Mouse (Mus musculus) ES-E14 (cell line): ENCODE results near the gene Tmem160. TPM values are rescaled to one million over a fixed set of nuclear protein-coding genes. Genes with fewer than 3 reads are reported as not detected.

Source experiments
- DNase-seq: peaks from one replicate; pipeline ENCODE4 v3.0.0-alpha.2; 2013; ENCODE audit warnings: low read depth, low spot score
- H3K27ac ChIP-seq: 2 replicates; pipeline ENCODE4 v1.5.1; 2012; ENCODE audit warnings: low read depth, mild to moderate bottlenecking, low read length, moderate library complexity, mixed read lengths; ENCODE audit not compliant: poor library complexity, insufficient read depth, severe bottlenecking
- H3K36me3 ChIP-seq: 2 replicates; pipeline ENCODE4 v1.6.1; 2012; ENCODE audit warnings: mild to moderate bottlenecking, low read length, moderate library complexity, mixed read lengths; ENCODE audit not compliant: control insufficient read depth, poor library complexity, insufficient read depth, severe bottlenecking
- H3K4me1 ChIP-seq, 2 experiments: fragments of 150-350 bp in 1 of 2; sonication (generic) in 1 of 2; 2 replicates each; pipeline ENCODE4 v1.6.1; 2012; ENCODE audit warnings: low read length in 2 of 2, mild to moderate bottlenecking in 1 of 2, mixed read lengths in 1 of 2; ENCODE audit not compliant: control insufficient read depth in 2 of 2, insufficient read depth in 2 of 2, poor library complexity in 1 of 2
- H3K4me3 ChIP-seq, 2 experiments: fragments of 150-350 bp in 1 of 2; sonication (generic) in 1 of 2; 2 replicates each; pipeline ENCODE4 v1.5.1; 2012; ENCODE audit warnings: low read length in 2 of 2, low read depth in 1 of 2, mild to moderate bottlenecking in 1 of 2, mixed read lengths in 1 of 2; ENCODE audit not compliant: insufficient read depth in 1 of 2, poor library complexity in 1 of 2, severe bottlenecking in 1 of 2
- H3K9ac ChIP-seq: 2 replicates; pipeline ENCODE4 v1.6.1; 2012; ENCODE audit warnings: low read depth, mild to moderate bottlenecking, low read length, mixed read lengths; ENCODE audit not compliant: poor library complexity, insufficient read depth, severe bottlenecking
- H3K9me3 ChIP-seq: fragments of 150-350 bp; sonication (generic); 2 replicates; pipeline ENCODE4 v1.6.1; 2012; ENCODE audit warnings: low read depth, mild to moderate bottlenecking, low read length; ENCODE audit not compliant: control insufficient read depth, insufficient read depth
- CHD2 ChIP-seq: IDR thresholded peaks from 2 replicates; pipeline ENCODE4 v1.6.1; 2014; ENCODE audit warnings: mild to moderate bottlenecking, low read depth, low read length, inconsistent platforms
- HCFC1 ChIP-seq: IDR thresholded peaks from 2 replicates; pipeline ENCODE4 v1.6.1; 2012; ENCODE audit warnings: low read length, inconsistent platforms, borderline replicate concordance; ENCODE audit not compliant: insufficient read depth
- MAFK ChIP-seq: IDR thresholded peaks from 2 replicates; pipeline ENCODE4 v1.6.1; 2014; ENCODE audit warnings: mild to moderate bottlenecking, low read depth, low read length, inconsistent platforms; ENCODE audit not compliant: insufficient read depth
- ZC3H11A ChIP-seq: IDR thresholded peaks from 2 replicates; pipeline ENCODE4 v1.6.1; 2012; ENCODE audit warnings: low read depth, mild to moderate bottlenecking, inconsistent platforms, low read length, borderline replicate concordance
- ZNF384 ChIP-seq: IDR thresholded peaks from 2 replicates; pipeline ENCODE4 v1.6.1; 2012; ENCODE audit warnings: low read depth, low read length, inconsistent platforms
- in situ Hi-C, 2 experiments: fragments of 600-800 bp; cut with MboI; formaldehyde crosslinking; loops; one replicate each; pipeline ENCODE4 v1.15.1; 2025; ENCODE audit warnings: low sequenced_read_pairs in 2 of 2, inconsistent platforms in 1 of 2; ENCODE audit not compliant: unreplicated experiment in 2 of 2
- total RNA-seq: library from RNA; depleted of rRNA; stranded (reverse); fragments of 300-350 nt; gene quantifications from 2 replicates; pipeline ENCODE4 v1.2.3, GENCODE M21; 2012

Tmem160 gene
- total RNA-seq, 1 experiment: 82.7 TPM

GRCm38 (mm10) chr7:16476600-16476989, 24.0 kb downstream of the Tmem160 start:
- Histone ChIP-seq H3K4me1 (peaks cover 2 to 9% of the 10 kb centered on the region in 2 experiments; a peak in 1 of 4 replicates), H3K9ac (0 out of 2 replicates have a peak overlapping the region, but pooled peaks have one; percentile 25), H3K9me3 (no peaks in the 10 kb centered on the region), H3K27ac (no peak overlapping the region), H3K36me3 (no peaks in the 10 kb centered on the region), H3K4me3 (peak overlapping the region; percentile 55 to 64)
- no peak for TF ChIP-seq CHD2
- TF ChIP-seq MAFK: no peak
- no peak for TF ChIP-seq HCFC1
- TF ChIP-seq ZC3H11A: no peak
- TF ChIP-seq ZNF384: no peak
- in situ Hi-C loops: no loop called here
- no peak for DNase-seq

DNA sequence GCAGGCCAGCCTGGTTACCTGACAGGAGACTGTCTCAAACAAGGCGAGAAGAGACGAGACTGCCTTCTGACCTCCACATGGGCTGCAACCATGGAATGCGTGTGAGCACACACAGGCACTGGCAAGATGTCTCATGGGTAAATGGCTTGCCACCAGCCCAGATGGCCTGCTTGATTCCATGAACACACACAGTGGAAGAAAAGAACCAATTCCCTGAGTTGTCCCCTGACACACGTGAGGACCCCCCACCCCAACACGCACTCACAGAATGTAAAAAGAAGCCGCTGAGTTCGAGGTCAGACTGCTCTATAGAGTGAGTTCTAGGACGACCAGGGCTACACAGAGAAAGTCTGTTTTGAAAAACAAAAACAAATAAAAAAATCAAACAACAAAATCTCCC, 25.0 kb downstream of the Tmem160 start, which contains the start of gene Npas1:
Gene Npas1, minus strand, starts transcription at position 101 of the 400 bp plus-strand sequence.
- Histone ChIP-seq H3K4me3 (peak within 1 kb of the TSS; percentile 55 to 64; a peak in 3 of 4 replicates), H3K9ac (0 out of 2 replicates have a peak within 1 kb of the TSS, but pooled peaks have one; percentile 25), H3K4me1 (peaks cover 0 to 7% of the 10 kb centered on the region in 2 experiments; a peak in 1 of 4 replicates), H3K9me3 (no peaks in the 10 kb centered on the region), H3K36me3 (no peaks in the 10 kb centered on the region), H3K27ac (no peak within 1 kb of the TSS)
- DNase-seq: no peak
- in situ Hi-C loops: no loop called here
- no peak for TF ChIP-seq CHD2
- no peak for TF ChIP-seq HCFC1
- no peak for TF ChIP-seq ZNF384
- no peak for TF ChIP-seq ZC3H11A
- no peak for TF ChIP-seq MAFK

GRCm38 (mm10) chr7:16488816-16489215, 36.2 kb downstream of the Tmem160 start:
- H3K9ac ChIP-seq: no peak overlapping the region
- H3K9me3 ChIP-seq: no peaks in the 10 kb centered on the region
- no peak for DNase-seq
- in situ Hi-C loops: no loop called here
- no peak overlapping the region for H3K4me3 ChIP-seq
- no peaks in the 10 kb centered on the region for H3K4me1 ChIP-seq
- H3K36me3 ChIP-seq: no peaks in the 10 kb centered on the region
- TF ChIP-seq ZC3H11A: no peak
- no peak for TF ChIP-seq ZNF384
- TF ChIP-seq CHD2: no peak
- TF ChIP-seq MAFK: no peak
- no peak for TF ChIP-seq HCFC1
- no peak overlapping the region for H3K27ac ChIP-seq

GRCm38 (mm10) chr7:16489948-16490347, 37.4 kb downstream of the Tmem160 start:
- H3K4me1 ChIP-seq: no peaks in the 10 kb centered on the region
- in situ Hi-C loops: no loop called here

GRCm38 (mm10) chr7:16491759-16492158, 39.2 kb downstream of the Tmem160 start:
- H3K9ac ChIP-seq: no peak overlapping the region
- TF ChIP-seq CHD2: no peak
- 0 out of 2 replicates have a peak, but pooled peaks have one; percentile 29 for TF ChIP-seq HCFC1
- TF ChIP-seq ZC3H11A: peak; percentile 64; the same call in 1 of the 2 replicates
- no peaks in the 10 kb centered on the region for H3K4me1 ChIP-seq
- peak; percentile 51 for DNase-seq
- in situ Hi-C loops: no loop called here
- H3K27ac ChIP-seq: no peak overlapping the region
- H3K36me3 ChIP-seq: peaks cover 3% of the 10 kb centered on the region; the same call in 1 of the 2 replicates
- no peaks in the 10 kb centered on the region for H3K9me3 ChIP-seq
- no peak overlapping the region for H3K4me3 ChIP-seq

More at GRCm38 (mm10) chr7:16489948-16490347, 37.4 kb downstream of the Tmem160 start:
- H3K9ac ChIP-seq: no peak overlapping the region
- peak; percentile 70 for DNase-seq
- TF ChIP-seq MAFK: no peak
- TF ChIP-seq ZNF384: no peak
- no peak for TF ChIP-seq CHD2
- TF ChIP-seq HCFC1: no peak
- TF ChIP-seq ZC3H11A: no peak
- peak overlapping the region in 1 of 2 experiments; percentile 52; a peak in 1 of 4 replicates for H3K4me3 ChIP-seq
- no peak overlapping the region for H3K27ac ChIP-seq
- no peaks in the 10 kb centered on the region for H3K36me3 ChIP-seq
- H3K9me3 ChIP-seq: no peaks in the 10 kb centered on the region
